Mouse (Mus musculus): ENCODE data around the gene Ticam1. TPM values are rescaled to one million over a fixed set of nuclear protein-coding genes. Genes with fewer than 3 reads are reported as not detected.
A peak's percentile ranks its signal among the peaks of the same experiment; 100 is the strongest.

The Ticam1 gene
- polyA plus RNA-seq, 1 experiment from 2014 or later: 3.0 TPM

GRCm38 (mm10) chr17:56300186-56300585, 23.6 kb upstream of the Ticam1 start, which contains the start of gene Arrdc5:
Arrdc5 (minus strand) TSS chr17:56300286.
- no peak within 1 kb of the TSS for H3K27ac ChIP-seq

DNA sequence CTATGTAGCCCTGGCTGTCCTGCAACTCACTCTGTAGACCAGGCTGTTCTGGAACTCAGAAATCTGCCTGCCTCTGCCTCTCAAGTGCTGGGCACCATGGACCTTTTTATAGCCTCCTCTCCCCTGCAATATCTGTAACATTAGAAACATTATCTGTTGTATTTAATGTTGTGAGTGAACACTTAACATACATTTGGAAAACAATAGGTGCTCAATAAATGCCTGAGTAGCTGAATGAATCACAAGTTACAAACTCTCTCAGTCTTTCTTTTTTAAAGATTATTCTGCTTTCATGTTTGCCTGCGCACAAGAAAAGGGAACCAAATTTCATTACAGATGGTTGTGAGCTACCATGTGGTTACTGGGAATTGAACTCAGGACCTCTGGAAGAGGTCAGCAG, 21.7 kb upstream of the Ticam1 start:
- H3K9me3 ChIP-seq (replicated peaks): no peaks in the 10 kb centered on the region
- H3K27ac ChIP-seq: no peak overlapping the region
- peaks cover 10% of the 10 kb centered on the region for H3K4me1 ChIP-seq
- H3K4me3 ChIP-seq: no peak overlapping the region
- no peaks in the 10 kb centered on the region for H3K27me3 ChIP-seq (ENCODE audit: low read depth, poor library complexity, severe bottlenecking)
- no peak for DNase-seq (ENCODE audit: low spot score)
- H3K36me3 ChIP-seq: no peaks in the 10 kb centered on the region
- WGBS: 94% methylated on average over 1 of the region's 1 CpGs

More at GRCm38 (mm10) chr17:56300186-56300585, 23.6 kb upstream of the Ticam1 start, which contains the start of gene Arrdc5:
- no peak for DNase-seq (ENCODE audit: low spot score)
- Histone ChIP-seq H3K36me3 (peaks cover 7% of the 10 kb centered on the region), H3K9me3 (replicated peaks) (no peaks in the 10 kb centered on the region), H3K27me3 (ENCODE audit: low read depth, poor library complexity, severe bottlenecking) (no peaks in the 10 kb centered on the region), H3K4me1 (peaks cover 20% of the 10 kb centered on the region), H3K4me3 (no peak within 1 kb of the TSS)
- 90% methylated on average over 9 of the region's 9 CpGs for WGBS

DNA sequence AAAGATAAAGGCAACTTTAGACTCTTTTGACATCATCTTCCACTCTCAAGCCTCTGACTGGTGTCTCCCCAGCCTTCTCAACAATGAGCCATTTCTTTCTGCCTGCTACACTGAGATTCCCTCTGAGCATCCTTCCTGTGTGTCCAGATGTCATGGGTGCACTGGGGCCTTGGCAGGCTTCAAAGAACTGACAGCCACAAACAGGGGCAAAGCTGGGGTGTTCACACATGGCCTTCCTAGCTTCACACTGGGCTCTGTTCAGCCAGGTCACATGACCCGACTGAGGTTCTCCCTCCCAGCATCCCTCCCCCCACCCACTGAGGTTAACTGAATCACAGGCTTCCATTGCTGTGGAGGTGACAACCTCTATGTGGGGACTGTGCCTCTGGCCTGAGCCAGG, 19.6 kb upstream of the Ticam1 start:
- H3K27ac ChIP-seq: no peak overlapping the region
- H3K9me3 ChIP-seq (replicated peaks): no peaks in the 10 kb centered on the region
- H3K4me1 ChIP-seq: peaks cover 17% of the 10 kb centered on the region
- no peaks in the 10 kb centered on the region for H3K36me3 ChIP-seq
- no peaks in the 10 kb centered on the region for H3K27me3 ChIP-seq (ENCODE audit: low read depth, poor library complexity, severe bottlenecking)
- H3K4me3 ChIP-seq: no peak overlapping the region
- DNase-seq (ENCODE audit: low spot score): no peak
- WGBS: 75% methylated on average over 1 of the region's 1 CpGs

DNA sequence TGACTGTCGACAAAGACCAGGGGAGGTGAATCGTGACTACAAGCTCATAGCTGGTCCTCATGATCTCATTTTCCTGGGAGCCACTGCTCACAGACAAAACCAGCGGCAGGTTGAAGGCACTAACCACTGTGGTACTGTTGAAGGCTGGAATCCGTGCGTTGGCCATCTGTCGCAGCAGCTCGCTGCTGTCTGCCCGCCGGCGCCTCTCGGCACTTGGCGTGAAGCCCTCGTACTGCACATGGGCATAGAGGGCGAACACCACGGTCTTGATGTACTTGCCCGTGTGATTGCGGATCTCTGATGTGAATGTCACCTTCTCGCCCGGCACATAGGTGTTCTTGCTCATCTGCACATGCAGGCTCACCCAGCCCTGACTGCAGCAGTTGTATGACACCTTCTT, 17.7 kb upstream of the Ticam1 start:
- DNase-seq (ENCODE audit: low spot score): no peak
- H3K36me3 ChIP-seq: no peaks in the 10 kb centered on the region
- H3K27ac ChIP-seq: no peak overlapping the region; the same call in 1 of the 2 replicates
- no peaks in the 10 kb centered on the region for H3K9me3 ChIP-seq (replicated peaks)
- no peaks in the 10 kb centered on the region for H3K27me3 ChIP-seq (ENCODE audit: low read depth, poor library complexity, severe bottlenecking)
- H3K4me3 ChIP-seq: no peak overlapping the region
- WGBS: 88% methylated on average over 19 of the region's 19 CpGs
- peaks cover 34% of the 10 kb centered on the region for H3K4me1 ChIP-seq

- 63% methylated on average over 1 of the region's 1 CpGs for WGBS
- no peak for DNase-seq (ENCODE audit: low spot score)
- Histone ChIP-seq H3K9me3 (replicated peaks) (no peaks in the 10 kb centered on the region), H3K4me1 (peaks cover 44% of the 10 kb centered on the region), H3K4me3 (no peak overlapping the region), H3K27me3 (ENCODE audit: low read depth, poor library complexity, severe bottlenecking) (no peaks in the 10 kb centered on the region), H3K27ac (peak overlapping the region; percentile 89; the same call in 1 of the 2 replicates), H3K36me3 (no peaks in the 10 kb centered on the region)
Measured at GRCm38 (mm10) chr17:56293291-56293690, 16.7 kb upstream of the Ticam1 start.

- 93% methylated on average over 4 of the region's 4 CpGs for WGBS
- H3K27ac ChIP-seq: peak within 1 kb of the TSS; percentile 89
- DNase-seq (ENCODE audit: low spot score): no peak
- H3K4me1 ChIP-seq: peaks cover 50% of the 10 kb centered on the region
- peaks cover 2% of the 10 kb centered on the region; the same call in 1 of the 2 replicates for H3K36me3 ChIP-seq
- no peak within 1 kb of the TSS for H3K4me3 ChIP-seq
- H3K27me3 ChIP-seq (ENCODE audit: low read depth, poor library complexity, severe bottlenecking): no peaks in the 10 kb centered on the region
- no peaks in the 10 kb centered on the region for H3K9me3 ChIP-seq (replicated peaks)
Measured at GRCm38 (mm10) chr17:56292531-56293222, 16.1 kb upstream of the Ticam1 start, which contains the start of gene Plin3. Plin3 (minus strand) TSS chr17:56292873.

- DNase-seq (ENCODE audit: low spot score): no peak
- WGBS: 78% methylated on average over 7 of the region's 7 CpGs
- peak overlapping the region; percentile 89 for H3K27ac ChIP-seq
- H3K4me1 ChIP-seq: peaks cover 52% of the 10 kb centered on the region
- no peaks in the 10 kb centered on the region for H3K27me3 ChIP-seq (ENCODE audit: low read depth, poor library complexity, severe bottlenecking)
- peaks cover 7% of the 10 kb centered on the region for H3K36me3 ChIP-seq
- H3K9me3 ChIP-seq (replicated peaks): no peaks in the 10 kb centered on the region
- H3K4me3 ChIP-seq: peak overlapping the region; percentile 61
Measured at GRCm38 (mm10) chr17:56291826-56292475, 15.4 kb upstream of the Ticam1 start.

DNA sequence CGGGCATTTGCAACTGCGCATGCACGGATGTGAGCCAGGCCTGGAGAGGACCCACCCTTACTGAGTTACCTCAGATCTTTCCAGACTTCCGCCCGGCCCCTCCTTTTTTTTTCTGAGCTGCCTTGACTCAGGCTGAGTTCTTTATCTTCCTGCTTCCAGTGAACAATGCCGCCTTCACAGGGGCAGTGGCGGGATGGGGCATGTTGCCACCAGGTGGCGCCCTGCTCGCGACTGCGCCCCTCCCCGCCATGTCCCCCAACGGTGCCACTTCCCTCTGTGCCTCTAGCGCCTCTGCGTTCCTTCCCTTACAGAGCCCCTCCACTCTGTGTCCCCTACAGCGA, 14.6 kb upstream of the Ticam1 start:
- peak overlapping the region; percentile 89 for H3K27ac ChIP-seq
- H3K36me3 ChIP-seq: peaks cover 15% of the 10 kb centered on the region
- peak; percentile 94 for DNase-seq (ENCODE audit: low spot score)
- no peaks in the 10 kb centered on the region for H3K9me3 ChIP-seq (replicated peaks)
- 2% methylated on average over 16 of the region's 16 CpGs for WGBS
- H3K4me1 ChIP-seq: peaks cover 52% of the 10 kb centered on the region
- H3K27me3 ChIP-seq (ENCODE audit: low read depth, poor library complexity, severe bottlenecking): no peaks in the 10 kb centered on the region
- H3K4me3 ChIP-seq: peak overlapping the region; percentile 61

- Histone ChIP-seq H3K36me3 (peaks cover 21% of the 10 kb centered on the region), H3K4me1 (peaks cover 52% of the 10 kb centered on the region), H3K4me3 (peak overlapping the region; percentile 61), H3K27me3 (ENCODE audit: low read depth, poor library complexity, severe bottlenecking) (no peaks in the 10 kb centered on the region), H3K9me3 (replicated peaks) (no peaks in the 10 kb centered on the region), H3K27ac (peak overlapping the region; percentile 89)
- 4% methylated on average over 17 of the region's 17 CpGs for whole genome bisulfite sequencing
- DNase-seq (ENCODE audit: low spot score): peak; percentile 97
Measured at GRCm38 (mm10) chr17:56290388-56291170, 14.0 kb upstream of the Ticam1 start.

DNA sequence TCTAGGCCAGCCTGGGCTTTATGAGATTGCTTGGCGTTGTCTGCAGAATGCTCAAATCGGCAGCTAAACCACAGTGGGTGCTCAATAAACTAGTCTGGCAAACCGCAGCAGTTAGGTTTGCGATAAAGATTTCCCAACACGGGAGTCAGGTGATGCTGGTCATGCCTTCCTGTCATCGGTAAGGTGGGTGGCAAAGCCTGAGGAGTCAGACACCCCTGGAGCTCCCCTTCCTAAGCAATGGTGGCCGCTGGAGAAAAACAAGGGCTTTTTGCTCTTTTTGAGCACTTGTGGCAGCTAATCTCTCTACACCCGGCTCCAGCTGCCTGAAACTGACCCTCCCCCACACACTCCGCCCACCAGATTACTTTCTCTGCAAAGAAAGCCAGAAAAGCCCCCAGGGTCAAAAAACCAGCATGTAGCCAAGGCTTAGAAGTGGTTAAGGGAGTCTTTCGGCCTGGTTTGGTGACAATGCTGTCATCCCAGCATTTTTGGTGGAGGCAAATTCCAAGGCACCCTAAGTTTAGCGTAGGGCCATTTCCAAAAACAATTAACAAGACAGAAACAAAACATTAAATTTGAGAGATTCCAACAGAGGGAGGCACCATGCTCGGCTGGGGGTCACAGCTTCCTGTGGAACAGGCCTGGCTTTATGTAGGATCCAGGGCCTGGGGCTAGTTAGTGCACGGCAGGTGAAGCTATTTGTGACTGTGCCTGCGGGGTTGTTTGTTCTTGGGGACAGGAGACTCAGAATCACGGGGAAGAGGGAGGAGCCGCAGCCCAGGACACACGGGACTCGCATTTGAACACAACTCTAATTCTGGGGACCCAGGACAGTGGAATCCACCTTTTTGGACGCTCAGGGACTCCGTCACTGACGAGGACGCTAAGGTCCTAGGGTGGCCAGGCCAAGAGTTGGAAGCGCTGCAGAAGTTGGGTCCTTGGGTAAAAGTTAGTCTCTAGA, 13.1 kb upstream of the Ticam1 start:
- peaks cover 52% of the 10 kb centered on the region for H3K4me1 ChIP-seq
- DNase-seq (ENCODE audit: low spot score): peak; percentile 81
- WGBS: 1% methylated on average over 23 of the region's 23 CpGs

GRCm38 (mm10) chr17:56288866-56289265, 12.3 kb upstream of the Ticam1 start:
- 42% methylated on average over 3 of the region's 3 CpGs for WGBS
- Histone ChIP-seq H3K27ac (peak overlapping the region; percentile 89), H3K4me1 (peaks cover 52% of the 10 kb centered on the region), H3K36me3 (peaks cover 38% of the 10 kb centered on the region), H3K9me3 (replicated peaks) (no peaks in the 10 kb centered on the region), H3K4me3 (peak overlapping the region; percentile 61), H3K27me3 (ENCODE audit: low read depth, poor library complexity, severe bottlenecking) (no peaks in the 10 kb centered on the region)
- no peak for DNase-seq (ENCODE audit: low spot score)

More for the DNA sequence above, 13.1 kb upstream of the Ticam1 start:
- H3K9me3 ChIP-seq (replicated peaks): no peaks in the 10 kb centered on the region
- H3K27ac ChIP-seq: peak overlapping the region; percentile 89
- H3K4me3 ChIP-seq: peak overlapping the region; percentile 61
- no peaks in the 10 kb centered on the region for H3K27me3 ChIP-seq (ENCODE audit: low read depth, poor library complexity, severe bottlenecking)
- peaks cover 30% of the 10 kb centered on the region for H3K36me3 ChIP-seq

DNA sequence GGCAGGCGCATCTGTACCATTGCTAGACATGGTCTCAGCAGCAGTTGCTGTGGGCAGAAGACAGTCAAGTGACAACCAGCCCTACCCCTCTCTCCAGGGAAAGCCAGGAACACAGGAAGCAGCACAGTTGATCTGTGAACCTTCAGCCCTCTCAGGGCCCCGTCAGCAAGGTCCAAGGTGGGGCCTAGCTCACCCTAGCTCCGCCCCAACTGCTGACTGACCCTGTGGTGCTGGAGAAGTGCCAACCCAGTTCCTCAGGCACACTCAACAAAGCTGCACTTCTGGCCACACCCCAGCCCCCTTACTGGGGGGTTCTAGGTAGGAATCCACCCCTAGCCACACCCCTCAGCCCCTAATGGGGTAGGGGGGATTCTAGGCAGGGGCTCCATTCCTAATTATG, 11.2 kb upstream of the Ticam1 start:
- Histone ChIP-seq H3K27ac (peak overlapping the region; percentile 89), H3K4me3 (no peak overlapping the region; the same call in 1 of the 2 replicates), H3K36me3 (peaks cover 47% of the 10 kb centered on the region), H3K4me1 (peaks cover 51% of the 10 kb centered on the region), H3K9me3 (replicated peaks) (no peaks in the 10 kb centered on the region), H3K27me3 (ENCODE audit: low read depth, poor library complexity, severe bottlenecking) (no peaks in the 10 kb centered on the region)
- WGBS: 62% methylated on average over 3 of the region's 3 CpGs
- DNase-seq (ENCODE audit: low spot score): no peak
